Mouse (Mus musculus): ENCODE results near the gene Smim4. TPM values are rescaled to one million over a fixed set of nuclear protein-coding genes. Genes with fewer than 3 reads are reported as not detected.
A peak's percentile ranks its signal among the peaks of the same experiment; 100 is the strongest.

Gene Smim4
- polyA plus RNA-seq (2012; ENCODE audit: insufficient read depth, low replicate concordance): 75.6 and 108 TPM in 2 replicates

DNA sequence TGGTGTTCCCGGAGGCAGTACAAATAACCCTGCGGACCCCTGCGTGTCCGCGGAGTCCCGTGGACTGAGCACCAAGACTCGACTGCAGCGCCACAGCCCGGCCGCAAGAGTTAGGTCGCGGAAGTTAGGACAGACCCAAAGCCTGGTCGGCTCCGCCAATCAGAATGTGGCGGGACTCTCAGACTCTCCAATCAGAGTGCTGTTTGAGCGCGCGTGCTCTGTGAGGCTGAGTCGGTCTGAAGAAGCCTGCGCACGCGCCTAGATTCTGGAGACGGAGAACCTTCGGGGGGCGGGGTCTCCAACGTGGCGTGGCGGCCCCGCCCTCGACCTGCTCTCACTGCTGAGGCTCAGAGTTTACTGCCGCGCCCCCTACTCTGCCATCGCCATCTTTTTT is at the start of gene Smim4:
Gene Smim4 (minus strand): TSS at position 131 of the 394 bp plus-strand sequence.
- TF ChIP-seq GATA1 (IDR thresholded peaks at IDR 0.05; ENCODE audit: borderline replicate concordance, low read length) (no peak), FLI1 (IDR thresholded peaks at IDR 0.05; ENCODE audit: low read length) (no peak)
- no peaks in the 10 kb centered on the region for H3K9me3 ChIP-seq
- peaks cover 35% of the 10 kb centered on the region for H3K27me3 ChIP-seq (replicated peaks)
- H3K4me1 ChIP-seq: peaks cover 77% of the 10 kb centered on the region
- peak within 1 kb of the TSS; percentile 97 for H3K4me3 ChIP-seq (replicated peaks)
- peaks cover 36% of the 10 kb centered on the region for H3K36me3 ChIP-seq (replicated peaks; ENCODE audit: low read length)

DNA sequence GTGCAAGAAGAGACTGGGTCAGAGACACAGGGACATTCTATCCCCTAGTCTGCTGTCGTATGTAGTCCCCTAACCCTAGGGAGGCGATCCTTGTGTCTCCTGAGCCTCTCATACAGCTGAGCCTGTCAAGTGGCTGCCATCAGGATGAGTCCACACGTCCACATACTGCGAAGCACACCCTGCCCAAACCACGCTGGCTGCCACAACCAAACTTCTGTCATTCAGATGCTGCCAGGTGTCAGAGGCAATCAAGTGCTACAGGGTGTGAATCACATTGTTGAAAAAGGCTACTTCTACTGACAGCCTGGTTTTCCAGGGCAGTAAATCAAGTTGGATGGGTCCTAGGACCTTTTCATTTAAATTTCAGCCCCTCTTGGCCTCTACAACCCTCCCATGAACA is 49.0 kb upstream of the Smim4 start:
- H3K9me3 ChIP-seq: no peaks in the 10 kb centered on the region
- no peaks in the 10 kb centered on the region for H3K27me3 ChIP-seq (replicated peaks)
- H3K4me3 ChIP-seq (replicated peaks): no peak overlapping the region
- peaks cover 56% of the 10 kb centered on the region for H3K4me1 ChIP-seq
- peaks cover 98% of the 10 kb centered on the region for H3K36me3 ChIP-seq (replicated peaks; ENCODE audit: low read length)
- TF ChIP-seq GATA1 (IDR thresholded peaks at IDR 0.05; ENCODE audit: borderline replicate concordance, low read length) (no peak), FLI1 (IDR thresholded peaks at IDR 0.05; ENCODE audit: low read length) (no peak)

DNA sequence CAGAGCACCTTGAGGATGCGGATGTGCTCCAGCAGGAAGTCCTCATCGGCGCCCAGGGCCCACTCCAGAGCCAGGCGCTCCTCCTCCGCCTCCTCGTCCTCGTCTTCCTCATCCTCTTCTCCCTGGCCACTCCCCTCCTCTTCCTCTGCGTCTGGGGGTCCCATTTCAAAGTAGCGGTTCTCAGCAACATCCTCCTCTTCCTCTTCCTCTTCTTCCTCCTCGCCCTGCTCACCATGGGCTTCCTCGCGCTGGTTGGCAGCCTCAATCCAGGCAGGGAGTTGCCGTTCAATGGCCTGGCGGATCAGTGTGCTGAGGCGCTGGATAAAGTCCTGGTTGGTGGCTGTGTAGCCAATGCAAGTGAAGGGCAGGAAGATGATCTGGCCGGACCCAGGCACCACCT is 48.5 kb upstream of the Smim4 start:
- Histone ChIP-seq H3K4me3 (replicated peaks) (no peak overlapping the region), H3K9me3 (no peaks in the 10 kb centered on the region), H3K27me3 (replicated peaks) (no peaks in the 10 kb centered on the region), H3K36me3 (replicated peaks; ENCODE audit: low read length) (peaks cover 98% of the 10 kb centered on the region), H3K4me1 (peaks cover 56% of the 10 kb centered on the region)
- TF ChIP-seq GATA1 (IDR thresholded peaks at IDR 0.05; ENCODE audit: borderline replicate concordance, low read length) (no peak), FLI1 (IDR thresholded peaks at IDR 0.05; ENCODE audit: low read length) (no peak)

DNA sequence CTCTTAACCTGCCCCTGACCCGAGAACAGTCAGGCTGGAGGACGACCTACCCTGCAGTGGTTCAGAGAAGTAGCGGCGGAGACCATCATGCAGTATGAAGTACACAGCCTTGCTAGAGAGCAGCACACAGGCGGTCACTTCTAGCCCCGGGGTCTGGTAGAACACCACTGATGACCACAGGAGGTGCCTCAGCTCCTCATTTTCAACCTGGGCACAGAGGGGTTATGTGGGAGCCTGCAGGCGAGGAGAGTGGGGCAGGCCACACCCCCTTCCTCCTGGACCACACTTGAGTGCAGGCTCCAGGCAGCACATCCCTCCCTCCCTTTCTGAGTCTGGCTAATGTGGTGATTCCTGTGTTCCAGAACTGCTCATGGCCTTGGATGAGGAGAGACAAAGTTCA is 44.8 kb upstream of the Smim4 start:
- H3K27me3 ChIP-seq (replicated peaks): peaks cover 4% of the 10 kb centered on the region
- TF ChIP-seq FLI1 (IDR thresholded peaks at IDR 0.05; ENCODE audit: low read length) (no peak), GATA1 (IDR thresholded peaks at IDR 0.05; ENCODE audit: borderline replicate concordance, low read length) (no peak)
- H3K36me3 ChIP-seq (replicated peaks; ENCODE audit: low read length): peaks cover 85% of the 10 kb centered on the region
- no peak overlapping the region for H3K4me3 ChIP-seq (replicated peaks)
- H3K4me1 ChIP-seq: peaks cover 75% of the 10 kb centered on the region
- H3K9me3 ChIP-seq: no peaks in the 10 kb centered on the region

DNA sequence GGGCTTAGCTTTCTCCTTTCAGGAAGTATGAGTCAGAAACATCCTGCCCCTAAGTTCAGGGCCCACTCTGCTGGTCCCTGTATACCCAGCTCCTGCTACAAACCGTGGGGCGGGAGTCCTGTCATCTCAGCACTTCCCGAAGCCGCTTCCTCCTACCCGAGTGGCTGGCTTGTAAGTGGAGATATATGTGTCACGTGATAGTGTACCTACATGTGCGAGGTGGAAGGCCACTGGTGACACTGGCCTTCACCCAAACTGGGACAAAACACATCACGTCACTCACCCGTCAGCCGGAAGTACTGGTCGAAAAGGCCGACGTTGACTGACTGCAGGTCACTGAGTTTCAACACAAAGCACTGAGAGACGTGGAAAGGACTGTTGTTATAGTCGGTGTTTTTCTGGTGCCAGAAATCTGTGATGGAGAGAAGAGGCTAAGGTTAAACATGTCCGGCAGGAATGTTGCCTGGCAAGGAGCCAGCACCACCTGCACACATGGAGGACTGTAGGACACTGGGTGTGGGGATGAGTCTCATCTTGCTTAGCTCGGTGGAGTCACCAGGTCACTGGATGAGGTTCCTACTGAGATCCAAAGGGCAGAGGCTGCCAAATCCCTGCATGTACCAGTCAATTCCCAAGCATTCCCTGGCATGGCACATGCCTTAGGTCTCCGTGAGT is 44.2 kb upstream of the Smim4 start:
- Histone ChIP-seq H3K27me3 (replicated peaks) (peaks cover 10% of the 10 kb centered on the region), H3K9me3 (no peaks in the 10 kb centered on the region), H3K4me1 (peaks cover 81% of the 10 kb centered on the region), H3K4me3 (replicated peaks) (no peak overlapping the region), H3K36me3 (replicated peaks; ENCODE audit: low read length) (peaks cover 80% of the 10 kb centered on the region)
- TF ChIP-seq GATA1 (IDR thresholded peaks at IDR 0.05; ENCODE audit: borderline replicate concordance, low read length) (no peak), FLI1 (IDR thresholded peaks at IDR 0.05; ENCODE audit: low read length) (no peak)

DNA sequence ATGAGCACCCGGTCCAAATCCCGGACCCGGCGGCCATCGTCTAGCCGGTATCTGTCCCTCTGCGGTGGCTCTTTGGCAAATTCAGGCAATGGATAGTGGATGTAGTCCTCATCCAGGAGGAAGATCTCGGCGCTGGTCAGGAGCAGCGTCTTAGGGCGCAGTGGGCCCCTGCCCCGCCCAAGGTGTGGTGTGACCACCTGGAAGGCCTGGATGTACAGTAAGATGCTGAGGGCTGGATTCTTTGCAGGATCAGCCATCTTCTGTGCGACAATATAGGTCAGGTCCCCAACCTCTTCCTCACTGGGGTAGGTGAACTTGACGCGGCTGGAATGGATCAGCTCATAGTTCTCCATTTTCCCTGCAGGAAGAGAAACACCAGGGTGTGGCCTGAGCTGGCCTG is 43.1 kb upstream of the Smim4 start:
- H3K36me3 ChIP-seq (replicated peaks; ENCODE audit: low read length): peaks cover 69% of the 10 kb centered on the region
- no peak for TF ChIP-seq GATA1 (IDR thresholded peaks at IDR 0.05; ENCODE audit: borderline replicate concordance, low read length)
- TF ChIP-seq FLI1 (IDR thresholded peaks at IDR 0.05; ENCODE audit: low read length): no peak
- peaks cover 87% of the 10 kb centered on the region for H3K4me1 ChIP-seq
- H3K27me3 ChIP-seq (replicated peaks): peaks cover 21% of the 10 kb centered on the region
- H3K4me3 ChIP-seq (replicated peaks): no peak overlapping the region
- H3K9me3 ChIP-seq: no peaks in the 10 kb centered on the region

DNA sequence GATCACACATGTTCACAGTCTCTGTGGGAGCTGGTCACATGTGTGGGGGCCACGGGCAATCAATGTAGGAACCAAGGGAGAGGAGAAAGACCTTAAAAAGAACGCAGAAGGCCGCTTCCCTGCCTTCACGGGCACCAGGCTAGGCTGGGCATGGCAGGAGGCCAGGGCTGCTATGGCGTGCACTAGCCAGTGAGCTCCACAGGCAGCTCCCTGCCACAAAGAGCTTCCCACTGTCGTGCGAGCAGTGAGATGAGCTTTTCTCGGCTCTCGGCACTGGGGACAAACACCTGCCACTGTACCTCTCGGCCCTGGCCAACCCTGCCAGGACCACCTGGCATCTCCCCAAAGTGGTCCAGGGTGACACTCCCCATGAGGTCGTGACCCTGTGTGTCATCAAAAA is 42.6 kb upstream of the Smim4 start:
- H3K4me3 ChIP-seq (replicated peaks): no peak overlapping the region

DNA sequence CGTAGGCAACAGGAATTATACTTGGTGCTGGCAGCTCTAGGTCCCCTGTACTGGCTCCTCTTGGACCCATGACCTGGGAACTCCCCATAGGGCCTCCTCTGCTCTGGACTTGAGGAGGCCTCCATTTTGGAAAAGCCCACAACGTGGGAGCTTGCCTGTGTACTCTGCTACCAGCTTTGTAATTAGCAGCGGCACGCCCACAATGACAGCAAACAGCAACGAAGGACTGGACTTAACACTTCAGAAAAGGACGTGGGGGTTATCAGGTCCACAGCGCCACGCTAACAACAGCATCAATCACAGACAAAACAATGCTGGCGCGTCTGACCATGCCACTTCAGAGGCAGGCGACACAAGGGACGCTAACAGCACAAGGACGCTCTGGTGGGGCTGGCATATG is 42.2 kb upstream of the Smim4 start:
- peaks cover 87% of the 10 kb centered on the region for H3K4me1 ChIP-seq
- no peaks in the 10 kb centered on the region for H3K9me3 ChIP-seq
- H3K4me3 ChIP-seq (replicated peaks): no peak overlapping the region
- peaks cover 30% of the 10 kb centered on the region for H3K27me3 ChIP-seq (replicated peaks)
- H3K36me3 ChIP-seq (replicated peaks; ENCODE audit: low read length): peaks cover 61% of the 10 kb centered on the region
- TF ChIP-seq GATA1 (IDR thresholded peaks at IDR 0.05; ENCODE audit: borderline replicate concordance, low read length) (no peak), FLI1 (IDR thresholded peaks at IDR 0.05; ENCODE audit: low read length) (no peak)

More for the DNA sequence above, 42.6 kb upstream of the Smim4 start:
- peaks cover 87% of the 10 kb centered on the region for H3K4me1 ChIP-seq
- peaks cover 26% of the 10 kb centered on the region for H3K27me3 ChIP-seq (replicated peaks)
- H3K9me3 ChIP-seq: no peaks in the 10 kb centered on the region
- H3K36me3 ChIP-seq (replicated peaks; ENCODE audit: low read length): peaks cover 65% of the 10 kb centered on the region
- TF ChIP-seq FLI1 (IDR thresholded peaks at IDR 0.05; ENCODE audit: low read length): no peak

DNA sequence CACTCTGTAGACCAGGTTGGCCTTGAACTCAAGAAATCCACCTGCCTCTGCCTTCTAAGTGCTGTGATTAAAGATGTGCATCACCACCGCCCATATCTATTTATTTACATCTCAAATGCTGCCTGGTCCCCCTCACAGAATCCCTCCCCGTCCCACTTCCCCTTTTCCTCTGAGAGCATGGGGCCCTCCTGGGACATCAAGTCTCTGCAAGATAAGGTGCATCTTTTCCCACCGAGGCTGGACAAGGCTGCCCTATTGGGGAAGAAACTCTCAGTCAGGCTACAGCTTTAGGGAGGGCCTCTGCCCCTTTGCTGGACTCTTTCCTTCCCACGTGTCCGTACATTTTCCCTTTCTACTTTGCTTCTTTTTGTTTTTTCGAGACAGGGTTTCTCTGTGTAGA is 40.8 kb upstream of the Smim4 start:
- Histone ChIP-seq H3K36me3 (replicated peaks; ENCODE audit: low read length) (peaks cover 46% of the 10 kb centered on the region), H3K4me3 (replicated peaks) (no peak overlapping the region), H3K27me3 (replicated peaks) (peaks cover 44% of the 10 kb centered on the region), H3K4me1 (peaks cover 91% of the 10 kb centered on the region), H3K9me3 (peaks cover 6% of the 10 kb centered on the region)
- no peak for TF ChIP-seq GATA1 (IDR thresholded peaks at IDR 0.05; ENCODE audit: borderline replicate concordance, low read length)

DNA sequence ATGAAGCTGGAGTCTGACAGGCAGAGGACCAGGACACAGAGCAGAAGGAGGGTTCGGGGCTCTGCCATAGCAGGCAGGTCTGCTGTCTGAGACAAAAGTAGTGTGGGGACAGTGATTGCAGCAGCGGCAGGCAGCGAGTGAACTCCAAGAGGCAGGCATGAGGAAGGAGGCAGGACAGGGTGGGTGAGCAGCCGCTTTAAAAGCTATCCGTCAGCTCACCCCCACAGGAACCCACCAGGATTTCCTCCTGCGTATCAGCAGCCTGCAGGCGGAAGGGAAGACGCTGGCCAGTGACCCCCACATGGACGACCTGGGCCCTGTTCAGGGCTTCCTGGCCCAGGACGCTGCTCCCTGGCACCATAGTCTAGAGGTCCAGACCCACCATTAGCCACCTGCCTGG is 39.7 kb upstream of the Smim4 start, which contains the start of gene Stab1:
Gene Stab1 (minus strand): TSS at position 217 of the 400 bp plus-strand sequence.
- Histone ChIP-seq H3K27me3 (replicated peaks) (peaks cover 54% of the 10 kb centered on the region), H3K4me3 (replicated peaks) (peak within 1 kb of the TSS; percentile 82), H3K4me1 (peaks cover 95% of the 10 kb centered on the region), H3K9me3 (peaks cover 7% of the 10 kb centered on the region), H3K36me3 (replicated peaks; ENCODE audit: low read length) (peaks cover 35% of the 10 kb centered on the region)
- TF ChIP-seq FLI1 (IDR thresholded peaks at IDR 0.05; ENCODE audit: low read length): no peak
- no peak for TF ChIP-seq GATA1 (IDR thresholded peaks at IDR 0.05; ENCODE audit: borderline replicate concordance, low read length)

Data from megakaryocyte, embryonic 14.5 days (primary cell).